Mouse (Mus musculus) myocyte (in vitro differentiated cells): Measurements from ENCODE around the gene Ncor2. TPM values are rescaled to one million over a fixed set of nuclear protein-coding genes. Genes with fewer than 3 reads are reported as not detected.

Experiments
- H3K27me3 ChIP-seq: one replicate; pipeline ENCODE4 v1.6.1; 2011; ENCODE audit not compliant: control insufficient read depth, insufficient read depth, insufficient read length
- H3K36me3 ChIP-seq: one replicate; pipeline ENCODE4 v1.6.1; 2011; ENCODE audit not compliant: control insufficient read depth, insufficient read depth
- H3K4me2 ChIP-seq: one replicate; pipeline ENCODE4 v1.6.1; 2011; ENCODE audit warnings: low read depth, control low read depth
- H3K4me3 ChIP-seq: one replicate; pipeline ENCODE4 v1.5.1; 2011; ENCODE audit warnings: mild to moderate bottlenecking, control low read depth, moderate library complexity
- H3K79me2 ChIP-seq: one replicate; pipeline ENCODE4 v1.6.1; 2011; ENCODE audit not compliant: control insufficient read depth, insufficient read depth
- H3ac ChIP-seq: one replicate; pipeline ENCODE4 v1.6.1; 2011; ENCODE audit not compliant: control insufficient read depth, insufficient read length
- CEBPB ChIP-seq: IDR thresholded peaks from 2 replicates; pipeline ENCODE4 v1.6.1; 2011; ENCODE audit warnings: mild to moderate bottlenecking, moderate library complexity; ENCODE audit not compliant: poor library complexity, insufficient read depth, severe bottlenecking
- E2F4 ChIP-seq: IDR thresholded peaks from one replicate; pipeline ENCODE4 v1.6.1; 2011; ENCODE audit warnings: mild to moderate bottlenecking, control low read depth, moderate library complexity; ENCODE audit not compliant: insufficient read depth
- MAX ChIP-seq: IDR thresholded peaks from one replicate; pipeline ENCODE4 v1.6.1; 2011; ENCODE audit warnings: low read depth, mild to moderate bottlenecking, control low read depth
- MYOD1 ChIP-seq, 3 experiments: IDR thresholded peaks; one replicate each; pipeline ENCODE4 v1.6.1; 2011; ENCODE audit warnings: control low read depth in 2 of 3, low read depth in 2 of 3, mild to moderate bottlenecking in 2 of 3, moderate library complexity in 1 of 3; ENCODE audit not compliant: insufficient read length in 2 of 3, control insufficient read depth in 1 of 3
- MYOG ChIP-seq, 3 experiments: IDR thresholded peaks; one replicate each; pipeline ENCODE4 v1.6.1; 2011; ENCODE audit warnings: control low read depth in 2 of 3, low read depth in 2 of 3, mild to moderate bottlenecking in 2 of 3; ENCODE audit not compliant: insufficient read length in 2 of 3, control insufficient read depth in 1 of 3, insufficient read depth in 1 of 3
- POLR2A ChIP-seq: IDR thresholded peaks from one replicate; pipeline ENCODE4 v1.6.1; 2011; ENCODE audit warnings: low read depth, mild to moderate bottlenecking, control low read depth, moderate library complexity; ENCODE audit not compliant: insufficient read length
- POLR2AphosphoS2 ChIP-seq: IDR thresholded peaks from one replicate; pipeline ENCODE4 v1.6.1; 2011; ENCODE audit warnings: low read depth, control low read depth; ENCODE audit not compliant: insufficient read length
- SRF ChIP-seq: IDR thresholded peaks from one replicate; pipeline ENCODE4 v1.6.1; 2011; ENCODE audit warnings: low read depth; ENCODE audit not compliant: control insufficient read depth, insufficient read length
- TCF12 ChIP-seq: IDR thresholded peaks from one replicate; pipeline ENCODE4 v1.6.1; 2011; ENCODE audit warnings: mild to moderate bottlenecking, control low read depth; ENCODE audit not compliant: poor library complexity, insufficient read depth, severe bottlenecking
- TCF3 ChIP-seq: IDR thresholded peaks from one replicate; pipeline ENCODE4 v1.6.1; 2011; ENCODE audit warnings: low read depth, control low read depth; ENCODE audit not compliant: insufficient read length
- USF1 ChIP-seq: IDR thresholded peaks from one replicate; pipeline ENCODE4 v1.6.1; 2011; ENCODE audit warnings: low read depth, mild to moderate bottlenecking, control low read depth, moderate library complexity
- polyA plus RNA-seq: library from polyadenylated mRNA; unstranded; fragments of >200 nt; fragmentation: generic; extraction: Trizol; gene quantifications from one replicate; pipeline ENCODE4 v1.2.1, GENCODE M21; 2012; ENCODE audit warnings: missing spikeins

Ncor2 gene
- polyA plus RNA-seq, 1 experiment: 127 TPM

GRCm38 (mm10) chr5:125069426-125069825 is 109.6 kb downstream of the Ncor2 start:
- TF ChIP-seq USF1 (no peak), POLR2AphosphoS2 (no peak), MAX (no peak), TCF12 (no peak), TCF3 (no peak)
- Histone ChIP-seq H3ac (no peak overlapping the region), H3K79me2 (peaks cover 19% of the 10 kb centered on the region), H3K4me3 (no peak overlapping the region), H3K4me2 (no peak overlapping the region), H3K36me3 (no peaks in the 10 kb centered on the region), H3K27me3 (no peaks in the 10 kb centered on the region)

GRCm38 (mm10) chr5:125068371-125068951 is 110.6 kb downstream of the Ncor2 start:
- Histone ChIP-seq H3K27me3 (no peaks in the 10 kb centered on the region), H3K79me2 (peaks cover 24% of the 10 kb centered on the region), H3K36me3 (no peaks in the 10 kb centered on the region), H3K4me3 (no peak overlapping the region), H3K4me2 (no peak overlapping the region), H3ac (no peak overlapping the region)
- TF ChIP-seq CEBPB (no peak), POLR2AphosphoS2 (no peak), TCF12 (no peak), TCF3 (no peak), USF1 (no peak), MYOG (IDR thresholded peaks at IDR 0.05; ENCODE audit: control insufficient read depth in 1 of 3, insufficient read depth in 1 of 3, insufficient read length in 2 of 3, low read depth in 2 of 3) (no peak)

- H3ac ChIP-seq: no peak overlapping the region
- peaks cover 24% of the 10 kb centered on the region for H3K79me2 ChIP-seq
- no peak overlapping the region for H3K4me2 ChIP-seq
- H3K27me3 ChIP-seq: no peaks in the 10 kb centered on the region
- TF ChIP-seq POLR2A (no peak), TCF12 (no peak), USF1 (no peak), MYOG (IDR thresholded peaks at IDR 0.05; ENCODE audit: control insufficient read depth in 1 of 3, insufficient read depth in 1 of 3, insufficient read length in 2 of 3, low read depth in 2 of 3) (no peak)
- H3K4me3 ChIP-seq: no peak overlapping the region
- H3K36me3 ChIP-seq: peaks cover 1% of the 10 kb centered on the region
These were observed 111.3 kb downstream of the Ncor2 start for GRCm38 (mm10) chr5:125067673-125068072.

GRCm38 (mm10) chr5:125066479-125067471 is 112.2 kb downstream of the Ncor2 start:
- Histone ChIP-seq H3K4me2 (no peak overlapping the region), H3K4me3 (no peak overlapping the region), H3ac (no peak overlapping the region), H3K27me3 (no peaks in the 10 kb centered on the region), H3K36me3 (peaks cover 5% of the 10 kb centered on the region), H3K79me2 (peaks cover 31% of the 10 kb centered on the region)
- TF ChIP-seq SRF (no peak), MYOG (IDR thresholded peaks at IDR 0.05; ENCODE audit: control insufficient read depth in 1 of 3, insufficient read depth in 1 of 3, insufficient read length in 2 of 3, low read depth in 2 of 3) (peak; percentile 48 to 75 (median 70)), E2F4 (no peak), MYOD1 (IDR thresholded peaks at IDR 0.05; ENCODE audit: control insufficient read depth in 1 of 3, insufficient read length in 2 of 3, low read depth in 2 of 3) (peak; percentile 16 to 78 (median 53)), USF1 (peak; percentile 16), TCF12 (peak; percentile 40), POLR2AphosphoS2 (no peak), MAX (no peak), POLR2A (no peak)

- TF ChIP-seq MYOD1 (IDR thresholded peaks at IDR 0.05; ENCODE audit: control insufficient read depth in 1 of 3, insufficient read length in 2 of 3, low read depth in 2 of 3) (peak in 1 of 3 experiments; percentile 42), E2F4 (no peak)
- no peaks in the 10 kb centered on the region for H3K27me3 ChIP-seq
- peaks cover 10% of the 10 kb centered on the region for H3K36me3 ChIP-seq
- no peak overlapping the region for H3ac ChIP-seq
- peaks cover 42% of the 10 kb centered on the region for H3K79me2 ChIP-seq
- no peak overlapping the region for H3K4me2 ChIP-seq
- H3K4me3 ChIP-seq: no peak overlapping the region
These were observed 116.0 kb downstream of the Ncor2 start for GRCm38 (mm10) chr5:125063015-125063414.
